Comparison of ENCODE assay signal across 8 mouse cellular contexts in genomic region chr5:96768846-96769471, GRCm38 (mm10). TPM values are rescaled to one million over a fixed set of nuclear protein-coding genes. Genes with fewer than 3 reads are reported as not detected.
DNase-seq lines count a peak whose midpoint lies in the region; ATAC-seq and TF ChIP-seq lines count a peak whose summit lies in the region.
"Had no signal": no experiment of that assay in that cellular context is flagged by ENCODE, and none has a peak within 500 bp of the region (broad histone marks: within the 10 kb centered on the region; RNA-seq: fewer than 3 reads in every experiment).

No protein-coding gene starts in this region.

- H3K4me3 ChIP-seq in ES-E14 (ENCODE audit: insufficient read depth in 1 of 2, low read depth in 1 of 2, low read length in 2 of 2, poor library complexity in 1 of 2, severe bottlenecking in 1 of 2), result no peak overlapping the region
- no peak overlapping the region for H3K4me3 ChIP-seq in cortical plate, adult 2 months (ENCODE audit: insufficient read depth, low read length)
- no peak overlapping the region for H3K4me3 ChIP-seq in lung, embryonic 16.5 days (ENCODE audit: low read length)
- H3K4me3 ChIP-seq: lung, embryonic 15.5 days had no signal

- ATAC-seq in lung, embryonic 16.5 days (ENCODE audit: low read depth), result peak; percentile 34; the same call in 1 of the 2 replicates

- no peaks in the 10 kb centered on the region for H3K36me3 ChIP-seq in ES-E14 (ENCODE audit: control insufficient read depth, insufficient read depth, low read length, poor library complexity, severe bottlenecking)
- H3K36me3 ChIP-seq in lung, embryonic 16.5 days (ENCODE audit: control insufficient read depth, insufficient read depth, low read length), result no peaks in the 10 kb centered on the region

- in situ Hi-C loops in ES-E14 (cut with MboI; ENCODE audit: low sequenced_read_pairs in 2 of 2, unreplicated experiment in 2 of 2), result loop anchor here in 1 of 2 experiments (10.0 kb wide), 1 partner anchor 504 kb away; no protein-coding TSS in a partner anchor

- intact Hi-C loops in gastrocnemius, postnatal 36 days (cut with DNase I), result loop anchor here (5.0 kb wide), 1 partner anchor 502 kb away; no protein-coding TSS in a partner anchor

- H3K27me3 ChIP-seq in lung, embryonic 16.5 days (ENCODE audit: control insufficient read depth, insufficient read depth, low read depth, low read length), result no peaks in the 10 kb centered on the region
- H3K27me3 ChIP-seq: lung, embryonic 15.5 days had no signal

- WGBS in lung, embryonic 16.5 days, result 48% methylated on average over 10 of the region's 10 CpGs

- TF ChIP-seq CTCF in cortical plate, adult 2 months (IDR thresholded peaks at IDR 0.05; ENCODE audit: extremely low read depth, insufficient read depth, low read length), result peak; percentile 85

- H3K9me3 ChIP-seq in ES-E14 (ENCODE audit: control insufficient read depth, insufficient read depth, low read depth, low read length), result no peaks in the 10 kb centered on the region
- H3K9me3 ChIP-seq in lung, embryonic 16.5 days (ENCODE audit: control insufficient read depth, low read length), result no peaks in the 10 kb centered on the region
- H3K9me3 ChIP-seq: lung, embryonic 15.5 days had no signal

- no peak overlapping the region for H3K27ac ChIP-seq in ES-E14 (ENCODE audit: insufficient read depth, low read depth, low read length, poor library complexity, severe bottlenecking)
- H3K27ac ChIP-seq in cortical plate, adult 2 months (ENCODE audit: insufficient read depth, low read length), result no peak overlapping the region
- no peak overlapping the region for H3K27ac ChIP-seq in lung, embryonic 16.5 days (ENCODE audit: low read length)
- H3K27ac ChIP-seq: lung, embryonic 15.5 days had no signal

- peak; percentile 52 for DNase-seq in ES-E14 (ENCODE audit: low read depth, low spot score)
- peak; percentile 49 to 65 for DNase-seq in adrenal gland, adult 18-20 months (ENCODE audit: low spot score in 2 of 2)
- peak; percentile 23 to 55 for DNase-seq in gastrocnemius, postnatal 36 days
- DNase-seq in layer of hippocampus, adult 11-12 months (ENCODE audit: low spot score), result peak; percentile 83
- DNase-seq in right cerebral cortex, postnatal 10 days (ENCODE audit: low spot score in 2 of 2), result peak; percentile 77 to 88

- H3K4me2 ChIP-seq in lung, embryonic 16.5 days (ENCODE audit: low read depth, low read length), result no peak overlapping the region
- H3K4me2 ChIP-seq: lung, embryonic 15.5 days had no signal

- TF ChIP-seq POLR2A in cortical plate, adult 2 months (IDR thresholded peaks at IDR 0.05; ENCODE audit: extremely low read depth, insufficient read depth, low read length), result no peak

- no peak overlapping the region for H3K9ac ChIP-seq in ES-E14 (ENCODE audit: insufficient read depth, low read depth, low read length, poor library complexity, severe bottlenecking)
- H3K9ac ChIP-seq in lung, embryonic 16.5 days (ENCODE audit: low read length), result no peak overlapping the region
- H3K9ac ChIP-seq: lung, embryonic 15.5 days had no signal

- H3K4me1 ChIP-seq in ES-E14 (ENCODE audit: control insufficient read depth in 2 of 2, insufficient read depth in 2 of 2, low read length in 2 of 2, poor library complexity in 1 of 2), result peaks cover 0 to 3% of the 10 kb centered on the region in 2 experiments; a peak in 1 of 4 replicates
- H3K4me1 ChIP-seq in cortical plate, adult 2 months (ENCODE audit: control insufficient read depth, insufficient read depth, low read length), result no peaks in the 10 kb centered on the region
- H3K4me1 ChIP-seq in lung, embryonic 16.5 days (replicated peaks; ENCODE audit: control insufficient read depth, insufficient read depth, low read length), result no peaks in the 10 kb centered on the region; the same call in 1 of the 2 replicates
- H3K4me1 ChIP-seq: lung, embryonic 15.5 days had no signal

TF ChIP-seq in ES-E14, 5 proteins besides CTCF, POLR2A, EP300 and RAD21:
- TF ChIP-seq MAFK (IDR thresholded peaks at IDR 0.05; ENCODE audit: insufficient read depth, low read depth, low read length), result no peak
- no peak for TF ChIP-seq CHD2 (IDR thresholded peaks at IDR 0.05; ENCODE audit: low read depth, low read length)
- TF ChIP-seq ZC3H11A (IDR thresholded peaks at IDR 0.05; ENCODE audit: borderline replicate concordance, low read depth, low read length), result peak; percentile 64; the same call in 1 of the 2 replicates
- TF ChIP-seq HCFC1 (IDR thresholded peaks at IDR 0.05; ENCODE audit: borderline replicate concordance, insufficient read depth, low read length), result no peak
- no peak for TF ChIP-seq ZNF384 (IDR thresholded peaks at IDR 0.05; ENCODE audit: low read depth, low read length)

RNA-seq across cellular contexts. Expression of gene Anxa3, which starts 24.2 kb away (rescaled TPM):
- total RNA-seq in ES-E14 (2012; rRNA removed), result 43.3 and 68.3 TPM in 2 replicates
- total RNA-seq in adrenal gland, adult 18-20 months (2021), result 10 to 100 TPM; 15.8 to 26.3 TPM
- 21.5 and 22.7 TPM in 2 replicates for polyA plus RNA-seq in cortical plate, adult 2 months (2012; rRNA removed)
- 10 to 100 TPM; 13.2 to 13.3 TPM for total RNA-seq in gastrocnemius, postnatal 36 days (2021)
- polyA plus RNA-seq in lung, embryonic 16.5 days (2015; fragmentation: Nextera tagmentation; extraction: Ambion mirVana), result 95.7 and 124 TPM in 2 replicates
